Mouse (Mus musculus): Measurements from ENCODE around the gene Shld2. TPM values are rescaled to one million over a fixed set of nuclear protein-coding genes. Genes with fewer than 3 reads are reported as not detected.
A peak's percentile ranks its signal among the peaks of the same experiment; 100 is the strongest.
"Not testable (repeated sequence)": the region's sequence is repeated elsewhere in the genome, so short reads cannot be mapped to it uniquely, and the experiment has no call there.

Gene Shld2
- polyA plus RNA-seq, 1 experiment from 2014 or later = 8.3 TPM

DNA sequence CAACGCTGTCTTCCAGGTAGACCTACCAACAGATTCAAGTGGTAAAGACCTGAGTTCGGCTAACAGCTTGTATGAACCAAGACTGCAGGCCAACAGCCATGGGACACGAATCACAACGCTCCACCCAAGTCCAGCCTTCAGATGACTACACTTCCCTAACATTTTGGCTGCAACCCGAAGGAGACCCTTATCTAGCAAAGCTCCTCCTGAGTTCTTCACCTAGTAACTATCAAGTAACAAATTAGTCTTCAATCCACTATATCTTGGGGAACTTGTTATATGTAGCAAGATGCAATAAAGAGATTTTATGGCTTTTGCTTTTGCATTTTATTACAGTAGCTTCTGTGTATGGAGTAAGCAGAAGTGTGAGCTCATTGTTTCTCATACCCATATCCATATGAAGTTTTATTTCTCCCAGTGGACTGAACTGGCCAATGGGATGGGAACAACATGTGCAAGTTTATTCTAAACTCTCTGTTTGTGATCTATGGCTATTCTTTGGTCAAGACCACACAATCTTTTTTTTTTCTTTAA, 28.5 kb downstream of the Shld2 start:
- WGBS (ENCODE audit: insufficient replicate concordance) = 77% methylated on average over 5 of the region's 5 CpGs
- Histone ChIP-seq H3K4me2 (ENCODE audit: low read depth, low read length) (no peak overlapping the region), H3K4me3 (ENCODE audit: low read depth, low read length) (no peak overlapping the region), H3K9me3 (replicated peaks; ENCODE audit: control insufficient read depth, low read length) (no peaks in the 10 kb centered on the region), H3K4me1 (ENCODE audit: control insufficient read depth, low read depth, low read length) (no peaks in the 10 kb centered on the region), H3K27me3 (ENCODE audit: control insufficient read depth, insufficient read depth, low read depth, low read length) (no peaks in the 10 kb centered on the region), H3K27ac (ENCODE audit: low read length) (no peak overlapping the region), H3K9ac (ENCODE audit: low read depth, low read length) (no peak overlapping the region), H3K36me3 (ENCODE audit: control insufficient read depth, insufficient read depth) (no peaks in the 10 kb centered on the region)
- no peak for ATAC-seq (ENCODE audit: low read depth)

- no peak overlapping the region for H3K9ac ChIP-seq (ENCODE audit: low read depth, low read length)
- no peaks in the 10 kb centered on the region for H3K27me3 ChIP-seq (ENCODE audit: control insufficient read depth, insufficient read depth, low read depth, low read length)
- H3K36me3 ChIP-seq (ENCODE audit: control insufficient read depth, insufficient read depth) = no peaks in the 10 kb centered on the region
- no peaks in the 10 kb centered on the region for H3K4me1 ChIP-seq (ENCODE audit: control insufficient read depth, low read depth, low read length)
- H3K4me2 ChIP-seq (ENCODE audit: low read depth, low read length) = no peak overlapping the region
- H3K27ac ChIP-seq (ENCODE audit: low read length) = no peak overlapping the region
- no peaks in the 10 kb centered on the region for H3K9me3 ChIP-seq (replicated peaks; ENCODE audit: control insufficient read depth, low read length)
- no peak for ATAC-seq (ENCODE audit: low read depth)
- no peak overlapping the region for H3K4me3 ChIP-seq (ENCODE audit: low read depth, low read length)
- 39% methylated on average over 2 of the region's 2 CpGs for WGBS (ENCODE audit: insufficient replicate concordance)
Observed at GRCm38 (mm10) chr14:34280798-34281197, 29.5 kb downstream of the Shld2 start.

- Histone ChIP-seq H3K4me2 (ENCODE audit: low read depth, low read length) (no peak overlapping the region), H3K4me3 (ENCODE audit: low read depth, low read length) (no peak overlapping the region), H3K9me3 (replicated peaks; ENCODE audit: control insufficient read depth, low read length) (no peaks in the 10 kb centered on the region), H3K27ac (ENCODE audit: low read length) (no peak overlapping the region), H3K36me3 (ENCODE audit: control insufficient read depth, insufficient read depth) (no peaks in the 10 kb centered on the region), H3K4me1 (ENCODE audit: control insufficient read depth, low read depth, low read length) (no peaks in the 10 kb centered on the region), H3K27me3 (ENCODE audit: control insufficient read depth, insufficient read depth, low read depth, low read length) (no peaks in the 10 kb centered on the region), H3K9ac (ENCODE audit: low read depth, low read length) (no peak overlapping the region)
- no peak for ATAC-seq (ENCODE audit: low read depth)
- WGBS (ENCODE audit: insufficient replicate concordance) = 60% methylated on average over 4 of the region's 4 CpGs
Observed at GRCm38 (mm10) chr14:34279726-34280125, 30.6 kb downstream of the Shld2 start.

DNA sequence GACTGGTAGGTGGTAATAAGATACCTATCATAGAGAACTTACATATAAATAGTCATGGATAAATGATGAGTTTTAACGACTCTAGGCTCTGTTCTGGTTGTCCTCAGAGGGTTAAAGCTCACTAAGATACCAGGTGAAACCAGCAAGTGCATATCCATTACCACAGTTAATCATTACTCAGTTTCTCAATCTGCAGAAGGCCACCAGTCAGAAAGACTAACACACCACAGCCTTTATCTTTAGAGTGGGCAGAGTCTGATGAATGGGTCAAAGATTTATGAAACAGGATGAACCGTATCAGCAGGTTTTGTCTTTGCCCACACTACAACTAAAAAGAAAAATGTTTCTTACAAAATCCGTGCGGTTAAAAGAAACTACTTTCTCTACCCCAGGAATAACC, 35.1 kb downstream of the Shld2 start:
- H3K27ac ChIP-seq (ENCODE audit: low read length) = peak overlapping the region; percentile 69
- H3K4me2 ChIP-seq (ENCODE audit: low read depth, low read length) = peak overlapping the region; percentile 11; the same call in 1 of the 2 replicates
- no peak overlapping the region for H3K4me3 ChIP-seq (ENCODE audit: low read depth, low read length)
- no peaks in the 10 kb centered on the region for H3K4me1 ChIP-seq (ENCODE audit: control insufficient read depth, low read depth, low read length)
- H3K9ac ChIP-seq (ENCODE audit: low read depth, low read length) = no peak overlapping the region
- peak; percentile 91 for ATAC-seq (ENCODE audit: low read depth)
- H3K36me3 ChIP-seq (ENCODE audit: control insufficient read depth, insufficient read depth) = no peaks in the 10 kb centered on the region
- H3K27me3 ChIP-seq (ENCODE audit: control insufficient read depth, insufficient read depth, low read depth, low read length) = no peaks in the 10 kb centered on the region
- 57% methylated on average over 4 of the region's 4 CpGs for WGBS (ENCODE audit: insufficient replicate concordance)
- H3K9me3 ChIP-seq (replicated peaks; ENCODE audit: control insufficient read depth, low read length) = no peaks in the 10 kb centered on the region

GRCm38 (mm10) chr14:34274141-34274540, 36.2 kb downstream of the Shld2 start:
- Histone ChIP-seq H3K4me1 (ENCODE audit: control insufficient read depth, low read depth, low read length) (no peaks in the 10 kb centered on the region), H3K9me3 (replicated peaks; ENCODE audit: control insufficient read depth, low read length) (no peaks in the 10 kb centered on the region), H3K36me3 (ENCODE audit: control insufficient read depth, insufficient read depth) (no peaks in the 10 kb centered on the region), H3K27ac (ENCODE audit: low read length) (0 out of 2 replicates have a peak overlapping the region, but pooled peaks have one; percentile 38), H3K4me3 (ENCODE audit: low read depth, low read length) (no peak overlapping the region), H3K27me3 (ENCODE audit: control insufficient read depth, insufficient read depth, low read depth, low read length) (no peaks in the 10 kb centered on the region), H3K9ac (ENCODE audit: low read depth, low read length) (no peak overlapping the region), H3K4me2 (ENCODE audit: low read depth, low read length) (no peak overlapping the region)
- WGBS (ENCODE audit: insufficient replicate concordance) = 84% methylated on average over 3 of the region's 3 CpGs
- ATAC-seq (ENCODE audit: low read depth) = 0 out of 2 replicates have a peak, but pooled peaks have one; percentile 25

- Histone ChIP-seq H3K4me1 (ENCODE audit: control insufficient read depth, low read depth, low read length) (no peaks in the 10 kb centered on the region), H3K27me3 (ENCODE audit: control insufficient read depth, insufficient read depth, low read depth, low read length) (no peaks in the 10 kb centered on the region), H3K9me3 (replicated peaks; ENCODE audit: control insufficient read depth, low read length) (no peaks in the 10 kb centered on the region), H3K4me3 (ENCODE audit: low read depth, low read length) (no peak overlapping the region), H3K9ac (ENCODE audit: low read depth, low read length) (no peak overlapping the region), H3K36me3 (ENCODE audit: control insufficient read depth, insufficient read depth) (no peaks in the 10 kb centered on the region), H3K4me2 (ENCODE audit: low read depth, low read length) (no peak overlapping the region), H3K27ac (ENCODE audit: low read length) (no peak overlapping the region)
- WGBS (ENCODE audit: insufficient replicate concordance) = 40% methylated on average over 2 of the region's 2 CpGs
- ATAC-seq (ENCODE audit: low read depth) = no peak
Observed at GRCm38 (mm10) chr14:34273280-34273679, 37.0 kb downstream of the Shld2 start.

GRCm38 (mm10) chr14:34268046-34268445, 42.2 kb downstream of the Shld2 start:
- H3K9ac ChIP-seq (ENCODE audit: low read depth, low read length) = no peak overlapping the region
- H3K4me1 ChIP-seq (ENCODE audit: control insufficient read depth, low read depth, low read length) = no peaks in the 10 kb centered on the region
- H3K36me3 ChIP-seq (ENCODE audit: control insufficient read depth, insufficient read depth) = no peaks in the 10 kb centered on the region
- no peak overlapping the region for H3K4me3 ChIP-seq (ENCODE audit: low read depth, low read length)
- peak; percentile 67 for ATAC-seq (ENCODE audit: low read depth)
- H3K9me3 ChIP-seq (replicated peaks; ENCODE audit: control insufficient read depth, low read length) = no peaks in the 10 kb centered on the region
- no peak overlapping the region for H3K4me2 ChIP-seq (ENCODE audit: low read depth, low read length)
- 60% methylated on average over 9 of the region's 9 CpGs for WGBS (ENCODE audit: insufficient replicate concordance)
- no peaks in the 10 kb centered on the region for H3K27me3 ChIP-seq (ENCODE audit: control insufficient read depth, insufficient read depth, low read depth, low read length)
- H3K27ac ChIP-seq (ENCODE audit: low read length) = peak overlapping the region; percentile 58; the same call in 1 of the 2 replicates

GRCm38 (mm10) chr14:34258525-34258924, 51.8 kb downstream of the Shld2 start:
- H3K4me1 ChIP-seq (ENCODE audit: control insufficient read depth, low read depth, low read length); ATAC-seq (ENCODE audit: low read depth); H3K4me3 ChIP-seq (ENCODE audit: low read depth, low read length); H3K9me3 ChIP-seq (replicated peaks; ENCODE audit: control insufficient read depth, low read length); H3K27me3 ChIP-seq (ENCODE audit: control insufficient read depth, insufficient read depth, low read depth, low read length); H3K9ac ChIP-seq (ENCODE audit: low read depth, low read length); H3K27ac ChIP-seq (ENCODE audit: low read length); H3K4me2 ChIP-seq (ENCODE audit: low read depth, low read length); H3K36me3 ChIP-seq (ENCODE audit: control insufficient read depth, insufficient read depth): not testable (repeated sequence)
- 73% methylated on average over 3 of the region's 3 CpGs for WGBS (ENCODE audit: insufficient replicate concordance)

GRCm38 (mm10) chr14:34253261-34253660, 57.0 kb downstream of the Shld2 start:
- Histone ChIP-seq H3K4me2 (ENCODE audit: low read depth, low read length) (no peak overlapping the region), H3K4me3 (ENCODE audit: low read depth, low read length) (no peak overlapping the region), H3K36me3 (ENCODE audit: control insufficient read depth, insufficient read depth) (no peaks in the 10 kb centered on the region), H3K27ac (ENCODE audit: low read length) (peak overlapping the region; percentile 44; the same call in 1 of the 2 replicates), H3K4me1 (ENCODE audit: control insufficient read depth, low read depth, low read length) (no peaks in the 10 kb centered on the region), H3K9me3 (replicated peaks; ENCODE audit: control insufficient read depth, low read length) (no peaks in the 10 kb centered on the region), H3K27me3 (ENCODE audit: control insufficient read depth, insufficient read depth, low read depth, low read length) (no peaks in the 10 kb centered on the region), H3K9ac (ENCODE audit: low read depth, low read length) (no peak overlapping the region)
- no peak for ATAC-seq (ENCODE audit: low read depth)
- 74% methylated on average over 4 of the region's 4 CpGs for WGBS (ENCODE audit: insufficient replicate concordance)

Data from liver, embryonic 16.5 days (tissue).